Mouse (Mus musculus) heart, adult 11 months (tissue): ENCODE data around the gene Cic.

Experiments
- DNase-seq: peaks from one replicate; pipeline ENCODE4 v3.0.0; 2022

The Cic gene

DNA sequence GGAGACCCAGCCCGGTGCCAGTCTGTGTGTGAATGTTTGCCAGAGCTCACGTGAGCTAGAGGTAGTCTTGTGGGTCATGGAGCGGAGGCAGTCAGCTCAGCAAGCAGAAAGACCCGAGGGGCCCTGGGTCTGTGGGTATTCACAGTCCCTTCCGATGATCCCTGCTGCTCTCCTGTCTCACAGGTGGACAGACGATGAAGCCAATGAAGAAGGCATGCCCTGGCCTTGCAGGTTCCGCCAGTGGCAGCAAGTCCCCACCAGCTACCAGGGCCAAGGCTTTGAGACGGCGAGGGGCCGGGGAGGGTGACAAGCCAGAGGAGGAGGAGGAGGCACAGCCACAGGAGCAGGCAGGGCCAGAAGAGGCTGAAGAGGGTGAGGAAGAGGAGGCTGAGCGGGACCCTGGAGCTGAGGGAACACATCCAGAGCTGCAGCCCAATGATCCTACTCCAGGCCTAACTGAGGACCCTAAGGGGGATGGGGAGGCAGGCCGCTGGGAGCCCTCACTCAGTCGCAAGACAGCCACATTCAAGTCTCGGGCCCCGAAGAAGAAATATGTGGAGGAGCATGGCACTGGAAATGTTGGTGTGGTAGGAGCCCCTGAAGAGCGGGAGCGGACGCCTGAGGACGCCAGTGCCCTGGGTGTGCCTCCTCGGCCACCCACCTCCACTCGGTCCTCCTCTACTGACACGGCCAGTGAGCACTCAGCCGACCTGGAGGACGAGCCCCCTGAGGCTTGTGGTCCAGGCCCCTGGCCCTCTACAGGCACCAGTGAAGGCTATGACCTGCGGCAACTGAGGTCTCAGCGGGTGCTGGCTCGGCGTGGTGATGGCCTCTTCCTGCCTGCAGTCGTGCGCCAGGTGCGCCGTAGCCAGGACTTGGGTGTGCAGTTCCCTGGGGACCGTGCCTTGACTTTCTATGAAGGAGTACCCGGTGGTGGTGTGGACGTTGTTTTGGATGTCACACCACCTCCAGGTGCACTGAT is 3.4 kb downstream of the Cic start:
- DNase-seq, result peak; percentile 93

DNA sequence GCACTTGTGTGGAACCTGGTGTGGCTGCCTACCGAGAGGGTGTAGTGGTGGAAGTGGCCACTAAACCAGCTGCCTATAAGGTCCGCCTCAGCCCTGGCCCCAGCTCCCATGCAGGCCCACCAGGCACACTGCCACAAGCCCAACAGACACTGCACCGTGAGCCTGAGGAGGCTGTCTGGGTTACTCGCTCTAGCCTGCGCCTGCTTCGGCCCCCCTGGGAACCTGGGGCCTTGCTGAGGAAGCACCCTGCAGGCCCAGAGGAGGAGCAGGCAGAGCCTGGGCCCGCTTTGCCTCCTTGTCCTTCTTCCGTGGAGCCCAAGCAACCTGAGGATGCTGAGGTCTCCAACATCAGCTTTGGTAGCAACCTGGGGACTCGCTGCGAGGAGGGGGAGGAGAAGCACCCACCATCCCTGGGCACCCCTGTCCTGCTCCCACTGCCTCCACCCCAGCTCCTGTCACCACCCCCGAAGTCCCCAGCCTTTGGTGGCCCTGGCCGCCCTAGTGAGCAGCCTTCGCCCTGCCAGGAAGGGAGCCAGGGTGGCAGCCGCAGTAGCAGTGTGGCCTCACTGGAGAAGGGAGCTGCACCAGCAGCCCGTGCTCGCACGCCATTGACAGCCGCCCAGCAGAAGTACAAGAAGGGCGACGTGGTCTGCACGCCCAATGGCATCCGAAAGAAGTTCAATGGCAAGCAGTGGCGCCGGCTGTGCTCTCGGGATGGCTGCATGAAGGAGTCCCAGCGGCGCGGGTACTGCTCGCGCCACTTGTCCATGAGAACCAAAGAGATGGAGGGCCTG is 4.3 kb downstream of the Cic start:
- peak; percentile 91 for DNase-seq

DNA sequence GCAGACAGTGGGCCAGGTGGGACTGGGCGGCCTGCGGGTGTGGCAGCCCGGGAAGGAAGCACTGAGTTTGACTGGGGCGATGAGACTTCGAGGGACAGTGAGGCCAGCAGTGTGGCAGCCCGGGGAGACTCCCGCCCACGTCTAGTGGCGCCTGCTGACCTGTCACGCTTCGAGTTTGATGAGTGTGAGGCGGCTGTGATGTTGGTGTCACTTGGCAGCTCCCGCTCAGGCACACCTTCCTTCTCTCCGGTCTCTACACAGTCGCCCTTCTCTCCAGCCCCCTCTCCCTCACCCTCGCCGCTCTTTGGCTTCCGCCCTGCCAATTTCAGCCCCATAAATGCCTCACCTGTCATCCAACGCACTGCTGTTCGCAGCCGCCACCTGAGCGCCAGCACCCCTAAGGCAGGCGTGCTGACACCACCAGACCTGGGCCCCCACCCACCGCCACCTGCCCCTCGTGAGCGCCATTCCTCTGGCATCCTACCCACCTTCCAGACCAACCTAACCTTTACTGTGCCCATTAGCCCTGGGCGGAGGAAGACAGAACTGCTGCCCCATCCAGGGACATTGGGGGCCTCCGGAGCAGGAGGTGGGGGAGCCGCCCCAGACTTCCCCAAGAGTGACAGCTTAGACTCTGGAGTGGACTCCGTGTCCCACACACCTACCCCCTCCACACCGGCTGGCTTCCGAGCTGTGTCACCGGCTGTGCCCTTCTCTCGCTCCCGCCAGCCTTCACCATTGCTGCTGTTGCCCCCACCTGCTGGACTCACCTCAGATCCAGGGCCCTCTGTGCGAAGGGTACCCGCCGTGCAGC is 5.1 kb downstream of the Cic start:
- peak; percentile 91 for DNase-seq

DNA sequence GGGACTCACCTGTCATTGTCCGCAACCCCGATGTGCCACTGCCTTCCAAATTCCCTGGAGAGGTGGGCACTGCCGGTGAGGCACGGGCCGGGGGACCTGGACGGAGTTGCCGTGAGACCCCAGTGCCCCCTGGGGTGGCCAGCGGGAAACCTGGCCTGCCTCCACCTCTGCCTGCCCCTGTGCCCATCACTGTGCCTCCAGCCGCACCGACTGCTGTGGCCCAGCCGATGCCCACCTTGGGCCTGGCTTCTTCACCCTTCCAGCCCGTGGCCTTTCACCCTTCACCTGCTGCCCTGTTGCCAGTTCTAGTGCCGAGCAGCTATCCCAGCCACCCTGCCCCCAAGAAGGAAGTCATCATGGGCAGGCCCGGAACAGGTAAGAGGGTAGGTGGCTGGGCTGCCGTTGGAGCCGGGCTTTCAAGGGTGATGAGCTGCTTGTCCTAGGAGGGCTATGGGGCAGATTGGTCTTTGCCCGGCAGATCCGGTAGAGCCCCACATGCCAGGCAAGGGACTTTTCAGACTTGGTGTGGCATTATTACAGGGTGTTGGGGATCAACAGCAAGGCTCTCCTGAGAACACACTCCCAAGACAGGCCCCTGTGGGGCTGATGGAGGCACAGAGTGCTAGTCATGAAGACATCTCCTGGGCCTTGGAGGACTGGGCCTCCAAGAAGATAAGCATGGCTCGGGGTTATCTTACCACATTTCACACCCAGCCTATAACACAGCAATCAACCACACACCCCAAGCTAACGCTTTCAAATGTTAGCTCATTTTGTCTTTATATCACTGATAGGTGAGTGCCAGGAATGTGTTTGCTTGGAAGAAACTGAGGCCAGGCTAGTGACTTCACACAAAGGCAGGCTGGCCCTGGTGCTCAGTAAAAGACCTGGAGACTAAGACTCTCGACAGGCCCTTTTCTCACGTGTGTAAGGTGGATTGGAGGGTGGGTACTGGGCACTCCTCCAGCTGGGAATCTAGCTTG is 6.0 kb downstream of the Cic start:
- peak; percentile 91 for DNase-seq

GRCm38 (mm10) chr7:25274571-25274970 is 7.1 kb downstream of the Cic start:
- DNase-seq, result no peak

- DNase-seq, result peak; percentile 85
Measured at GRCm38 (mm10) chr7:25274996-25275395, 7.5 kb downstream of the Cic start.

GRCm38 (mm10) chr7:25275555-25276298 is 8.2 kb downstream of the Cic start:
- DNase-seq, result peak; percentile 91

GRCm38 (mm10) chr7:25277405-25277804 is 9.9 kb downstream of the Cic start:
- peak; percentile 93 for DNase-seq

DNA sequence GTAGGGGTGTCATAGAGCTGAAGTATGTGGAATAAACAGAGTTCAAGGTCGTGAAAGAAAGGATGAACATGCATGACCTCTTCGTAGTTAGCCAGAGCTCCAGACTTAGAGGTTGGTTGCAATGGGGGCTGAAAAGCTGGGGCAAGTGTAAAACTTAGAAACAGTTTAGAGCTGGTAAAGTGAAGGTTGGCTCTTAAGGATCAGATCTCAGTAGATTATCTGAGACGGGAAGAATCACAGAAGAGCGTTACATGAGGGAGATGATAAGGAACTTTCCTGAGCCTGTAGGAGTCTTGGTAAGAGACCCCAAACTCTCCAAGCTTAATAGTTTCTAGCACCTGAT is 10.5 kb downstream of the Cic start:
- no peak for DNase-seq

DNA sequence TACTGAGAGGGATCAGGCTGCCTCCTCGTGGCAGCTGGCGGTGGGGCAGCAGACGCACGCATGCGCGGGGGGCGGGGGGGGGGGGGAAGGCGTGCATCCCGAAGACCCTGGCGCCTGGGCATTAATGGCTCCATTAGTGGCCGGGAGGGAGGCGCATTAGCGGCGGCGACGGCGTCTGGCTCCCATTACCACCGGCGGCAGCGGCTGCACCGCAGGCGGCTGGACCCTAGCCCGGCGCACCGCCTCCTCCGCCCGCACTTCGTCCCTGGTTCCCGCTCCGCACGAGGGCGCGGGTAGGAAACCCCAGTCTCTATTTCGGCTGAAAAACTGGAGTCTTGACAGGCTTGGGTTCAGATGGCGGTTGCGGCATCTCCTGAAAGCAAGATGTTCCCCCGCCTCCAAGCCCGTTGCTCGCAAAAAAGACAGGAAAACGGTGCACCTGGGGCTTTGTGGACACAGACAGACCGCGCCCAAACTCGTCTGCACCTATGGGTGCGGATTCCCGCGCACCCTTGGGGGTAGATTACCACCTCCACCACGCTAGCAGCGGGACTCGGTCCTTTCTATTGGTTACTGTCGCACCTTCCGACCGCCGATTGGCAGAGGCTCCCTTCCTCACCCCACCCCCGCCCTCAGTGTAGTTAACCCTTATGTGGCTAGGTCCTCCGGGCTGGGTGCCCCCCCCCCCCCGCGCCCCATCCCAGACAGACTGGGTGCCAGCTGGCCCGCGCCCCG is 11.0 kb downstream of the Cic start:
- DNase-seq, result peak; percentile 99

DNA sequence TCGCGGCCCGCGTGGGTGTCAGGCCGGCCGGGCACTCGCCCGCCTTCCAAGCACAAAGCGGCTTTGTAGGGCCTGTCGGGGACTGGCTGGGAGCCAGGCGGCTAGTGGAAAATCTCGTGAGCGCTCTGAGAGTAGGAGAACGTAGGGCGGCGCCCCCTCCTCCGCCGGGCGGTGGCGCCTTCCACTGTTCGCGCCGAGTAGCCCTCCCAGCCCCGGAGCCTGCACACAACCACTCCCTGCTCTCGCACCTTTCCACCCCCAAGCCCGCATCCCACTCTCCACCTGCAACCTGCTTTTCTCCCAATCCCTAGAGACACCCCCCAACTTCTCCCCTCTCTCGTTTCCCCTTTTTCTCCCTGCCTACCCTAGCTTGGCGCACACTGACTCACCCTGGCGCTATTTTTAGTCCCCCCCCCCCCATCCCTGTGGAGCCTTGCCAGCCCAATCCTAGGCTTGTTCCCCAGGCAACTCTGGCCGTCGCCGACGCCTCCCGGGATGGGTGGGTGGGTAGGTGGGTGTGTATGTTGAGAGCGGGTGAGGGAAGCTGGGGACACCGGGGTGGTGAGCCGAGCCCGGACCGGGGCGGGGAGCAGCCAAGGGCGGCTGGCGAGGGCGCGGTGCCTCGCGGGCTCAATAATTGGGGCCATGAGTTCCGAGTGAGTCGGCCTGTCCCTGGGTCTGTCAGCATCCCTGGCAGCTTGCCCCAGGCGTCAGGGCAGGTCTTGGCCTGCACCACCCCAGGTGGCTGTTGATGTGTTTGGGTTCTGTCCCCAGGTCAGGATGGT is 11.8 kb downstream of the Cic start:
- DNase-seq, result peak; percentile 99

- DNase-seq, result peak; percentile 99
Measured at GRCm38 (mm10) chr7:25279861-25280791, 12.6 kb downstream of the Cic start.

- DNase-seq, result no peak
Measured at GRCm38 (mm10) chr7:25281166-25281733, 13.7 kb downstream of the Cic start.

- peak; percentile 100 for DNase-seq
Measured at GRCm38 (mm10) chr7:25281734-25282601, 14.5 kb downstream of the Cic start.

DNA sequence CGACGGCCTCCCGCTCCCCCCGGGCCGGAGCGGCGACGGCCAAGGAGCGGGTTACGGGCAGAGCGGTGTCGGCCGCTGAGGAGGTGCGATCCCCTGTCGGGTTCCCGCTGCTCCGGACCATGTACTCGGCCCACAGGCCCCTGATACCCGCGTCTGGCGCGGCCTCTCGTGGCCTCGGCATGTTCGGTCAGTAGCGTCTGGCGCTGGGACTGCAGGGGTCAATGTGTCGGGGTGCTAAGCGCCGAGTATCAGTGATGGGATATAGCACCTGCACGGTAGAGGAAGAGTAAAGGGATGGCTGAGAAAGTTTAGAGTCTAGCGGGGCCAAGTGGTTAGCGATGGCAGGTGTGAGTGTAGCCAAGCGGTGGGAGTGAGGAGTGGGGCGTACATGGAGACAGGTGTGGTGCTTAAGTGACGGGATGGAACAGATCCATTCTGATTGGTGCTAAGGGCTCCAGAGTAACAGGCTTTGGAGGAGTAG is 15.3 kb downstream of the Cic start:
- peak; percentile 98 for DNase-seq

GRCm38 (mm10) chr7:25283637-25284036 is 16.1 kb downstream of the Cic start:
- peak; percentile 97 for DNase-seq

DNA sequence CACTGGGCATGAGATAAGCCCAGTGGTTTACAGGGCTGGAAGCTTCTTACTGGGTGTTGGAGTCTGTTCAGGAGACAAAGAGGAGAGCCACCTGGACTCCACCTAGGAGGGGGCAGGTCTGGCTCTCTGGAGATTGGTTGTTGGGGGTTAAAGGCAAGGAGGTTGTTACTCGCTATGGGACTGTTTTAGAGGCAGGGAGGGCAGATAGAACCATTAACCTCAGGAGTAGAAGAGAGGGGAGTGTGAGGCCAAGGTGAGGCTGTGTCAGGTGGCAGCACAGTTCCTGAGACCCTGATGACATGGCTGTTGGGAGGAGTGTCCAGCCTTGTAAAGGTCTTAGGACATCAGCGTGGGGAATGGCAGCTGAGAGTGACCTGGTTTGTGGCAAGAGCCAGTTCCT is 16.7 kb downstream of the Cic start:
- DNase-seq, result peak; percentile 92
